Mouse (Mus musculus) thymus, adult 2 months (tissue): ENCODE data around the gene Wdr95.

Source experiments
- CTCF ChIP-seq: fragments of 200-500 bp; IDR thresholded peaks from 2 replicates; pipeline ENCODE4 v1.5.1; 2012; ENCODE audit warnings: mild to moderate bottlenecking, control low read depth, low read length, moderate library complexity, borderline replicate concordance; ENCODE audit not compliant: control insufficient read depth, poor library complexity, insufficient read depth; ENCODE audit errors: extremely low read depth
- POLR2A ChIP-seq: fragments of 200-500 bp; IDR thresholded peaks from 2 replicates; pipeline ENCODE4 v1.6.1; 2012; ENCODE audit warnings: mild to moderate bottlenecking, low read length, control low read depth, moderate library complexity; ENCODE audit not compliant: control insufficient read depth, poor library complexity, insufficient read depth; ENCODE audit errors: extremely low read depth

DNA sequence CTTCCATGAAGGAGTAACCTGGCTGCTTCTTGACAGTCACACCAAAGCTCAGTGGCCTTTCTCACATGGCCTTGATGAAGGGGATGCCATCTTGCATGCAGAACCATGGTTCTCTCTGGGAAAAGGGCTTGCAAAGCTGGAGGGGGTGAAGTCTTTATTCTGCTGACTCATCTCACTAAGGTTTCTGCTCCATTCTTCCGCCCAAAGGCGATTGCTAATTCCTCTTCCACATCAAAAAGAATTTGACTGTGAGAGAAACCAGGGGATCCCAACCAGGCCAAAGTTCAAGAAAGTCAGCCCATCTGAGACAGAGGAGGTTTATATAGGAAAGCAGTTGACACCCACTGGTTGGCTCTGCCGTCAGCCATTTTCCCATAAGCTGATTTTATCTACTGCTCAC, 61.5 kb downstream of the Wdr95 start:
- no peak for TF ChIP-seq CTCF
- TF ChIP-seq POLR2A, result no peak
